Mouse (Mus musculus): ENCODE results near the gene Stk35. TPM values are rescaled to one million over a fixed set of nuclear protein-coding genes. Genes with fewer than 3 reads are reported as not detected.
"Not testable (repeated sequence)": the region's sequence is repeated elsewhere in the genome, so short reads cannot be mapped to it uniquely, and the experiment has no call there.

The Stk35 gene
- polyA plus RNA-seq, 1 experiment from 2014 or later = 10.0 TPM

DNA sequence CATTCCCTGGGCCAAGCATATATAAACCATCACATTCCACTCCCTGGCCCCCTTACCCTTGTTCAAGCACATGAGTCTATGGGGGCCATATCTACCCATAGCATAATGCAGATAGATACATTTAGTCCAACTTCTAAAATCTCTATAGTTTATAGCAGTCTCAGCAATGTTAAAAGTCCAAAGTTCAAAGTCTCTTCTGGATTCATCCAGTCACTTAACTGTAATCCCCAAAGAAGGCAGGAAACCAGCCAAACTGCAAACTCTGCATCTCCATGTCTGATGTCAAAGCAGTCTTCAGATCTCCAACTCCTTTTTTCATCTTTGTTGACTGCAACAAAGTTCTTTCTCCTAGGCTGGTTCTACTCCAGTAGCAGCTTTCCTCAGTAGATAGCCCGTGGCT, 38.0 kb downstream of the Stk35 start:
- H3K27me3 ChIP-seq (replicated peaks) = no peaks in the 10 kb centered on the region
- H3K27ac ChIP-seq = no peak overlapping the region
- ATAC-seq = no peak
- H3K9me3 ChIP-seq (replicated peaks) = no peaks in the 10 kb centered on the region
- no peak overlapping the region for H3K9ac ChIP-seq
- no peak overlapping the region for H3K4me3 ChIP-seq
- H3K4me1 ChIP-seq = no peaks in the 10 kb centered on the region
- H3K36me3 ChIP-seq = no peaks in the 10 kb centered on the region
- WGBS (ENCODE audit: insufficient replicate concordance) = 70% methylated on average over 1 of the region's 1 CpGs
- no peak overlapping the region for H3K4me2 ChIP-seq

DNA sequence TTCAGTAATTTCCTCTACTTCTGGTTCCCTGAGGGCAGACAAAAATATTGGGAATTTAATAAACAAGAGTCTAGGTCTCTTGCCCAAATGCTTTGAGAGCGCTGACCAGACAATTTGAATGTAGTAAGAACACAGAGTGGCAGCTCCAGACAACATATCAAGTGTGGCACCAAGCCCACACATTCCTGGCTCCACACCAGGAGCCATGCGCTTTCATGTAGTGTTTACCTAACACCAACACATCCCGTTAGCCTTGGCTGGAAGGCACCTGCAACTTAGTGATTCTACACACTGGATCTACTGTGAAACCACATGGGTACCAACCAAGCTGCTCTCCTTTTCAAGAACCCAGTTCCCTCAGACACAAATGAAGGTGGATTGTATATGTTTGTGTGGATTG, 45.5 kb downstream of the Stk35 start:
- no peak for ATAC-seq

GRCm38 (mm10) chr2:129846501-129846900, 46.2 kb downstream of the Stk35 start:
- no peak overlapping the region for H3K9ac ChIP-seq
- WGBS (ENCODE audit: insufficient replicate concordance) = 66% methylated on average over 2 of the region's 2 CpGs
- no peak overlapping the region for H3K27ac ChIP-seq
- no peaks in the 10 kb centered on the region for H3K27me3 ChIP-seq (replicated peaks)
- no peak overlapping the region for H3K4me2 ChIP-seq
- no peak for ATAC-seq
- H3K4me3 ChIP-seq = no peak overlapping the region
- no peaks in the 10 kb centered on the region for H3K9me3 ChIP-seq (replicated peaks)
- no peaks in the 10 kb centered on the region for H3K4me1 ChIP-seq
- no peaks in the 10 kb centered on the region for H3K36me3 ChIP-seq

More for the DNA sequence above, 45.5 kb downstream of the Stk35 start:
- Histone ChIP-seq H3K4me3 (no peak overlapping the region), H3K9ac (no peak overlapping the region), H3K27me3 (replicated peaks) (no peaks in the 10 kb centered on the region), H3K36me3 (no peaks in the 10 kb centered on the region), H3K27ac (no peak overlapping the region), H3K4me1 (no peaks in the 10 kb centered on the region), H3K9me3 (replicated peaks) (no peaks in the 10 kb centered on the region), H3K4me2 (no peak overlapping the region)
- WGBS (ENCODE audit: insufficient replicate concordance) = 76% methylated on average over 3 of the region's 3 CpGs

GRCm38 (mm10) chr2:129849078-129849477, 48.8 kb downstream of the Stk35 start:
- not testable (repeated sequence) for H3K27ac ChIP-seq; ATAC-seq; H3K27me3 ChIP-seq (replicated peaks); H3K9me3 ChIP-seq (replicated peaks); H3K4me3 ChIP-seq; H3K4me2 ChIP-seq; H3K9ac ChIP-seq; H3K4me1 ChIP-seq; H3K36me3 ChIP-seq
- 70% methylated on average over 3 of the region's 3 CpGs for WGBS (ENCODE audit: insufficient replicate concordance)

GRCm38 (mm10) chr2:129851512-129851911, 51.2 kb downstream of the Stk35 start:
- Histone ChIP-seq H3K27me3 (replicated peaks) (no peaks in the 10 kb centered on the region), H3K4me2 (no peak overlapping the region), H3K9ac (no peak overlapping the region), H3K4me1 (no peaks in the 10 kb centered on the region), H3K9me3 (replicated peaks) (no peaks in the 10 kb centered on the region), H3K27ac (no peak overlapping the region), H3K4me3 (no peak overlapping the region), H3K36me3 (no peaks in the 10 kb centered on the region)
- ATAC-seq = no peak
- 71% methylated on average over 4 of the region's 4 CpGs for WGBS (ENCODE audit: insufficient replicate concordance)

DNA sequence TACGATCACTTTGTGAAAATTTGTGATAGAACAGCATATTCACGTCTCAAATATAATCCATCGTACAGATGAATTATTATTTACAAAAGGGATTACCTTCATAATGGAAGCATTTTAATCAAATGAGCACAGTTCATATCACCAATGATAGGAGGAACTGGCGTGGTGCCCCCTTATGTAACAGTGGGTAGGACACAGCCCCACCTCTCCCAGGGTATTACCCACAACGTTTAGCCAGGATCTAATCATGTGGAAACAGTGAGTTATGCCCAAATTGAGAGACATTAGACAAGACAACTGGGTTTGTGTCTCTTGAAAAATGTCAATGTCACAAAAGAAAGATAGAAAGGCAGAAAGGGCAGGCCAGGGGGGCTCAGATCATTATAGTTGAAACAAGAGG, 62.9 kb downstream of the Stk35 start:
- Histone ChIP-seq H3K4me3 (no peak overlapping the region), H3K9me3 (replicated peaks) (no peaks in the 10 kb centered on the region), H3K4me1 (no peaks in the 10 kb centered on the region), H3K27ac (no peak overlapping the region), H3K9ac (no peak overlapping the region), H3K36me3 (no peaks in the 10 kb centered on the region), H3K27me3 (replicated peaks) (no peaks in the 10 kb centered on the region), H3K4me2 (no peak overlapping the region)
- no peak for ATAC-seq
- WGBS (ENCODE audit: insufficient replicate concordance) = 68% methylated on average over 5 of the region's 5 CpGs

GRCm38 (mm10) chr2:129864958-129865357, 64.6 kb downstream of the Stk35 start:
- Histone ChIP-seq H3K36me3 (no peaks in the 10 kb centered on the region), H3K27ac (no peak overlapping the region), H3K27me3 (replicated peaks) (no peaks in the 10 kb centered on the region), H3K4me3 (no peak overlapping the region), H3K4me2 (no peak overlapping the region), H3K4me1 (no peaks in the 10 kb centered on the region), H3K9me3 (replicated peaks) (no peaks in the 10 kb centered on the region), H3K9ac (no peak overlapping the region)
- WGBS (ENCODE audit: insufficient replicate concordance) = 70% methylated on average over 3 of the region's 3 CpGs
- ATAC-seq = no peak

- Histone ChIP-seq H3K27me3 (replicated peaks) (no peaks in the 10 kb centered on the region), H3K4me3 (no peak overlapping the region), H3K4me2 (no peak overlapping the region), H3K27ac (no peak overlapping the region), H3K9me3 (replicated peaks) (no peaks in the 10 kb centered on the region), H3K36me3 (no peaks in the 10 kb centered on the region), H3K9ac (no peak overlapping the region), H3K4me1 (no peaks in the 10 kb centered on the region)
- no peak for ATAC-seq
- WGBS (ENCODE audit: insufficient replicate concordance) = 81% methylated on average over 5 of the region's 5 CpGs
These were observed 68.8 kb downstream of the Stk35 start for GRCm38 (mm10) chr2:129869151-129869550.

- H3K9me3 ChIP-seq (replicated peaks) = no peaks in the 10 kb centered on the region
- H3K4me2 ChIP-seq = no peak overlapping the region
- WGBS (ENCODE audit: insufficient replicate concordance) = 85% methylated on average over 5 of the region's 5 CpGs
- H3K9ac ChIP-seq = no peak overlapping the region
- no peaks in the 10 kb centered on the region for H3K4me1 ChIP-seq
- H3K27ac ChIP-seq = no peak overlapping the region
- ATAC-seq = no peak
- no peaks in the 10 kb centered on the region for H3K36me3 ChIP-seq
- no peaks in the 10 kb centered on the region for H3K27me3 ChIP-seq (replicated peaks)
- H3K4me3 ChIP-seq = no peak overlapping the region
These were observed 70.9 kb downstream of the Stk35 start for GRCm38 (mm10) chr2:129871246-129871645.

- Histone ChIP-seq H3K4me3 (no peak overlapping the region), H3K27me3 (replicated peaks) (no peaks in the 10 kb centered on the region), H3K27ac (no peak overlapping the region), H3K9ac (no peak overlapping the region), H3K9me3 (replicated peaks) (no peaks in the 10 kb centered on the region), H3K4me2 (no peak overlapping the region), H3K4me1 (no peaks in the 10 kb centered on the region), H3K36me3 (no peaks in the 10 kb centered on the region)
- WGBS (ENCODE audit: insufficient replicate concordance) = 69% methylated on average over 7 of the region's 7 CpGs
- ATAC-seq = no peak
These were observed 71.8 kb downstream of the Stk35 start for GRCm38 (mm10) chr2:129872071-129872470.

- H3K36me3 ChIP-seq = no peaks in the 10 kb centered on the region
- H3K9me3 ChIP-seq (replicated peaks) = no peaks in the 10 kb centered on the region
- H3K4me1 ChIP-seq = no peaks in the 10 kb centered on the region
- no peak overlapping the region for H3K27ac ChIP-seq
- H3K4me3 ChIP-seq = no peak overlapping the region
- 6% methylated on average over 5 of the region's 5 CpGs for WGBS (ENCODE audit: insufficient replicate concordance)
- H3K27me3 ChIP-seq (replicated peaks) = no peaks in the 10 kb centered on the region
- H3K4me2 ChIP-seq = no peak overlapping the region
- no peak for ATAC-seq
- no peak overlapping the region for H3K9ac ChIP-seq
These were observed 73.2 kb downstream of the Stk35 start for GRCm38 (mm10) chr2:129873489-129873888.

GRCm38 (mm10) chr2:129874084-129874483, 73.8 kb downstream of the Stk35 start:
- no peak for ATAC-seq
- no peak overlapping the region for H3K9ac ChIP-seq
- H3K4me1 ChIP-seq = no peaks in the 10 kb centered on the region
- H3K4me3 ChIP-seq = no peak overlapping the region
- WGBS (ENCODE audit: insufficient replicate concordance) = 54% methylated on average over 9 of the region's 9 CpGs
- H3K9me3 ChIP-seq (replicated peaks) = no peaks in the 10 kb centered on the region
- no peaks in the 10 kb centered on the region for H3K36me3 ChIP-seq
- H3K27me3 ChIP-seq (replicated peaks) = no peaks in the 10 kb centered on the region
- H3K4me2 ChIP-seq = no peak overlapping the region
- no peak overlapping the region for H3K27ac ChIP-seq

- H3K36me3 ChIP-seq = no peaks in the 10 kb centered on the region
- no peaks in the 10 kb centered on the region for H3K9me3 ChIP-seq (replicated peaks)
- no peaks in the 10 kb centered on the region for H3K27me3 ChIP-seq (replicated peaks)
- no peak overlapping the region for H3K4me3 ChIP-seq
- H3K9ac ChIP-seq = no peak overlapping the region
- no peak for ATAC-seq
- 55% methylated on average over 10 of the region's 10 CpGs for WGBS (ENCODE audit: insufficient replicate concordance)
- no peaks in the 10 kb centered on the region for H3K4me1 ChIP-seq
- no peak overlapping the region for H3K27ac ChIP-seq
- H3K4me2 ChIP-seq = no peak overlapping the region
These were observed 74.3 kb downstream of the Stk35 start for GRCm38 (mm10) chr2:129874509-129875095.

Measured in liver, embryonic 12.5 days (tissue).